In genomic region chr16:93884722-93885113, GRCm38 (mm10) we compare ENCODE assay signal across 8 mouse cellular contexts. TPM values are rescaled to one million over a fixed set of nuclear protein-coding genes. Genes with fewer than 3 reads are reported as not detected.
DNase-seq lines count a peak whose midpoint lies in the region; ATAC-seq and TF ChIP-seq lines count a peak whose summit lies in the region.

No protein-coding gene starts in this region.

- H3K27me3 ChIP-seq in lung, embryonic 16.5 days (ENCODE audit: control insufficient read depth, insufficient read depth, low read depth, low read length) = no peaks in the 10 kb centered on the region
- no peaks in the 10 kb centered on the region for H3K27me3 ChIP-seq in limb, embryonic 10.5 days (ENCODE audit: low read depth, poor library complexity, severe bottlenecking)
- no peaks in the 10 kb centered on the region for H3K27me3 ChIP-seq in neural tube, embryonic 14.5 days (ENCODE audit: control insufficient read depth, insufficient read depth, low read length)

- peaks cover 10% of the 10 kb centered on the region; the same call in 1 of the 2 replicates for H3K36me3 ChIP-seq in lung, embryonic 16.5 days (ENCODE audit: control insufficient read depth, insufficient read depth, low read length)
- peaks cover 45% of the 10 kb centered on the region for H3K36me3 ChIP-seq in limb, embryonic 10.5 days
- H3K36me3 ChIP-seq in neural tube, embryonic 14.5 days (ENCODE audit: control insufficient read depth, insufficient read depth, low read length) = no peaks in the 10 kb centered on the region

- H3K4me3 ChIP-seq in lung, embryonic 16.5 days (ENCODE audit: low read length) = peak overlapping the region; percentile 87
- no peak overlapping the region for H3K4me3 ChIP-seq in lung, adult 2 months (replicated peaks; ENCODE audit: extremely low read depth, low read depth, low read length)
- H3K4me3 ChIP-seq in embryonic fibroblast, embryonic 13.5 days (ENCODE audit: insufficient read depth, low read length) = peak overlapping the region; percentile 62
- H3K4me3 ChIP-seq in limb, embryonic 10.5 days = peak overlapping the region; percentile 84
- peak overlapping the region; percentile 53 for H3K4me3 ChIP-seq in neural tube, embryonic 14.5 days (ENCODE audit: low read depth, low read length)

- H3K9me3 ChIP-seq in lung, embryonic 16.5 days (ENCODE audit: control insufficient read depth, low read length) = no peaks in the 10 kb centered on the region
- no peaks in the 10 kb centered on the region for H3K9me3 ChIP-seq in limb, embryonic 10.5 days (replicated peaks)
- H3K9me3 ChIP-seq in neural tube, embryonic 14.5 days (ENCODE audit: control insufficient read depth, low read length) = no peaks in the 10 kb centered on the region

- H3K9ac ChIP-seq in lung, embryonic 16.5 days (ENCODE audit: low read length) = peak overlapping the region; percentile 81
- no peak overlapping the region for H3K9ac ChIP-seq in neural tube, embryonic 14.5 days (replicated peaks; ENCODE audit: low read depth, low read length)

- 37% methylated on average over 5 of the region's 5 CpGs for WGBS in lung, embryonic 16.5 days
- WGBS in lung, adult 2 months = 55% methylated on average over 5 of the region's 5 CpGs
- 63% methylated on average over 5 of the region's 5 CpGs for whole genome bisulfite sequencing in limb, embryonic 10.5 days
- WGBS in neural tube, embryonic 14.5 days = 46% methylated on average over 5 of the region's 5 CpGs

- DNase-seq in lung, adult 2 months = no peak
- DNase-seq in limb, embryonic 10.5 days (ENCODE audit: low spot score) = no peak
- no peak for DNase-seq in gastrocnemius, postnatal 4 days (ENCODE audit: low spot score in 2 of 2)
- no peak for DNase-seq in thymus, postnatal 4 days

- H3K4me2 ChIP-seq in lung, embryonic 16.5 days (ENCODE audit: low read depth, low read length) = peak overlapping the region; percentile 89
- H3K4me2 ChIP-seq in neural tube, embryonic 14.5 days (ENCODE audit: low read depth, low read length) = peak overlapping the region; percentile 75

- TF ChIP-seq CTCF in lung, adult 2 months (IDR thresholded peaks at IDR 0.05; ENCODE audit: insufficient read depth, low read length) = no peak
- no peak for TF ChIP-seq CTCF in embryonic fibroblast, embryonic 13.5 days (IDR thresholded peaks at IDR 0.05; ENCODE audit: borderline replicate concordance, insufficient read depth, low read length)

- no peak overlapping the region for H3K27ac ChIP-seq in lung, embryonic 16.5 days (ENCODE audit: low read length)
- no peak overlapping the region for H3K27ac ChIP-seq in embryonic fibroblast, embryonic 13.5 days (ENCODE audit: insufficient read depth, low read length)
- H3K27ac ChIP-seq in limb, embryonic 10.5 days = peak overlapping the region; percentile 89
- H3K27ac ChIP-seq in neural tube, embryonic 14.5 days (ENCODE audit: low read depth, low read length) = no peak overlapping the region

- H3K4me1 ChIP-seq in lung, embryonic 16.5 days (replicated peaks; ENCODE audit: control insufficient read depth, insufficient read depth, low read length) = peaks cover 14% of the 10 kb centered on the region
- H3K4me1 ChIP-seq in lung, adult 2 months (ENCODE audit: control insufficient read depth, insufficient read depth, low read length) = no peaks in the 10 kb centered on the region; the same call in 1 of the 2 replicates
- H3K4me1 ChIP-seq in embryonic fibroblast, embryonic 13.5 days (ENCODE audit: control insufficient read depth, insufficient read depth, low read length) = no peaks in the 10 kb centered on the region; the same call in 1 of the 2 replicates
- H3K4me1 ChIP-seq in limb, embryonic 10.5 days = peaks cover 31% of the 10 kb centered on the region
- no peaks in the 10 kb centered on the region for H3K4me1 ChIP-seq in neural tube, embryonic 14.5 days (ENCODE audit: control insufficient read depth, insufficient read depth, low read length)

- no peak for TF ChIP-seq POLR2A in lung, adult 2 months (IDR thresholded peaks at IDR 0.05; ENCODE audit: borderline replicate concordance, extremely low read depth, low read depth, low read length)
- TF ChIP-seq POLR2A in embryonic fibroblast, embryonic 13.5 days (IDR thresholded peaks at IDR 0.05; ENCODE audit: low read depth, low read length) = no peak

- no peak for ATAC-seq in lung, embryonic 16.5 days (ENCODE audit: low read depth)
- ATAC-seq in neural tube, embryonic 14.5 days (ENCODE audit: low read depth) = no peak
- ATAC-seq in granulocyte monocyte progenitor cell, adult 5-6 weeks (replicated peaks; ENCODE audit: poor library complexity, severe bottlenecking) = no peak

RNA-seq across cellular contexts. Expression of gene Chaf1b, which starts 1.0 kb away (rescaled TPM):
- polyA plus RNA-seq in lung, embryonic 16.5 days (2015; fragmentation: Nextera tagmentation; extraction: Ambion mirVana) = 59.1 and 68.1 TPM in 2 replicates
- polyA plus RNA-seq in lung, adult 2 months (2012; rRNA removed) = 1.8 and 3.2 TPM in 2 replicates
- polyA plus RNA-seq in embryonic fibroblast, embryonic 13.5 days (2011; ENCODE audit: insufficient read length, low read depth, missing spikeins) = 15.0 and 19.3 TPM in 2 replicates
- 137 and 146 TPM in 2 replicates for polyA plus RNA-seq in limb, embryonic 10.5 days (2016; fragmentation: Nextera tagmentation; extraction: Ambion mirVana)
- 16.0 and 16.5 TPM in 2 replicates for polyA plus RNA-seq in neural tube, embryonic 14.5 days (2014; fragmentation: Nextera tagmentation; extraction: Ambion mirVana)
- 10 to 100 TPM; 13.7 to 13.8 TPM for total RNA-seq in gastrocnemius, postnatal 4 days (2021)
- total RNA-seq in granulocyte monocyte progenitor cell, adult 5-6 weeks (2014; fragmentation: Nextera tagmentation) = 50.8 and 68.0 TPM in 2 replicates
- 50.6 and 73.7 TPM in 2 replicates for total RNA-seq in granulocyte monocyte progenitor cell, adult 5-6 weeks (2017)

RNA-seq across cellular contexts. Expression of gene Morc3, which starts 52.8 kb away (rescaled TPM):
- polyA plus RNA-seq in lung, embryonic 16.5 days (2015; fragmentation: Nextera tagmentation; extraction: Ambion mirVana) = 34.8 and 35.5 TPM in 2 replicates
- 6.1 and 10.7 TPM in 2 replicates for polyA plus RNA-seq in lung, adult 2 months (2012; rRNA removed)
- 38.8 and 41.2 TPM in 2 replicates for polyA plus RNA-seq in embryonic fibroblast, embryonic 13.5 days (2011; ENCODE audit: insufficient read length, low read depth, missing spikeins)
- polyA plus RNA-seq in limb, embryonic 10.5 days (2016; fragmentation: Nextera tagmentation; extraction: Ambion mirVana) = 28.9 and 31.0 TPM in 2 replicates
- polyA plus RNA-seq in neural tube, embryonic 14.5 days (2014; fragmentation: Nextera tagmentation; extraction: Ambion mirVana) = 37.0 and 39.9 TPM in 2 replicates
- total RNA-seq in gastrocnemius, postnatal 4 days (2021) = 10 to 100 TPM; 35.5 to 50.6 TPM
- 74.0 and 110 TPM in 2 replicates for total RNA-seq in granulocyte monocyte progenitor cell, adult 5-6 weeks (2014; fragmentation: Nextera tagmentation)
- 172 and 330 TPM in 2 replicates for total RNA-seq in granulocyte monocyte progenitor cell, adult 5-6 weeks (2017)
